Mouse (Mus musculus): ENCODE results near the gene Thbs4.

DNA sequence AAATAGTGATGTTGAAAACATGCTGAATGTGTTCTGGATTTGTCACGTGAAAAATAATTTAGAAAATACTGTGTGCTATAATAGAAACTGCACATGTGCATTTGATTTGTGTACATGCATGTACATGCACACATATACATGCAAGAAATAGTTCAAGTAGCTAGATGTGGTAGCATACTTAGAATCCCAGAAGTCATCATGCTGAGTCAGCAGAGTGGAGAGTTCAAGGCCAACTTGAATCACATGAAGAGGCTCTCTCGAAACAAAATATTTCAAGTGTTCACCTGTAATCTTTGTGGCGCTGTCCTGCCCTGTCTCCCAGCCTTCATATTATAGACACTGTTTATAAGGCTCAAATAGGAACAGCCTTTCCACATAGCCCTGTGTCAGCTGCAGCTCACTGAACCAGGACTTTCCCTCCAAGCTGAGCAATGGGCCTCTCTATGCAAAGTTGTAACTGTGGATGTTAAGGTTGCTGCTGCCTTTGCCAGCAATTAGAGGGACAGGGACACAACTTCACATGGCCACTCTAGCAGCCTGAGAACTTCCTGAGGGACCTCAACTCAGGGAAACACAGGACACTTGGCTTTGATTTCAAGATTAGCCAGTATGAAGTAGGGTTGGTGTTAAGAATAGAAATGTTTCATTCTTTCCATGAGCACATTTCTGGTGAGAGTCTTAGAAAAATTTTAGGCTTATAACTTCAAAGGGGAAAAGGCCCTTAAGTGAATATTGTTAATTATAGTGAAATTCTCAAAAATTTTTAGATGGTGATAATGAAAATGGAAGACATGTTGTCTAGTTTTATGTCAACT, 76.6 kb downstream of the Thbs4 start:
- TF ChIP-seq CTCF (IDR thresholded peaks at IDR 0.05; ENCODE audit: low read depth), result no peak
- TF ChIP-seq EP300 (IDR thresholded peaks at IDR 0.05; ENCODE audit: low read depth), result no peak
